Mouse (Mus musculus): ENCODE results near the gene Pkn3. TPM values are rescaled to one million over a fixed set of nuclear protein-coding genes. Genes with fewer than 3 reads are reported as not detected.

Gene Pkn3
- polyA plus RNA-seq, 1 experiment from 2014 or later, result 10.8 TPM

GRCm38 (mm10) chr2:30107646-30108045, 30.2 kb downstream of the Pkn3 start:
- H3K27ac ChIP-seq (ENCODE audit: low read length), result no peak overlapping the region
- WGBS, result 88% methylated on average over 5 of the region's 5 CpGs
- no peaks in the 10 kb centered on the region for H3K9me3 ChIP-seq (ENCODE audit: control insufficient read depth, low read length)
- H3K4me3 ChIP-seq (ENCODE audit: low read length), result no peak overlapping the region
- ATAC-seq, result no peak
- no peaks in the 10 kb centered on the region for H3K4me1 ChIP-seq (ENCODE audit: control insufficient read depth, insufficient read depth, low read length)
- no peak overlapping the region for H3K4me2 ChIP-seq (ENCODE audit: low read depth, low read length)
- H3K36me3 ChIP-seq (ENCODE audit: control insufficient read depth, insufficient read depth, low read length), result peaks cover 15% of the 10 kb centered on the region
- no peaks in the 10 kb centered on the region for H3K27me3 ChIP-seq (replicated peaks; ENCODE audit: control insufficient read depth, insufficient read depth, low read length)
- H3K9ac ChIP-seq (ENCODE audit: low read depth, low read length), result no peak overlapping the region

- Histone ChIP-seq H3K4me2 (ENCODE audit: low read depth, low read length) (no peak overlapping the region), H3K4me3 (ENCODE audit: low read length) (no peak overlapping the region), H3K9me3 (ENCODE audit: control insufficient read depth, low read length) (no peaks in the 10 kb centered on the region), H3K27ac (ENCODE audit: low read length) (no peak overlapping the region), H3K27me3 (replicated peaks; ENCODE audit: control insufficient read depth, insufficient read depth, low read length) (no peaks in the 10 kb centered on the region), H3K4me1 (ENCODE audit: control insufficient read depth, insufficient read depth, low read length) (no peaks in the 10 kb centered on the region), H3K36me3 (ENCODE audit: control insufficient read depth, insufficient read depth, low read length) (peaks cover 15% of the 10 kb centered on the region), H3K9ac (ENCODE audit: low read depth, low read length) (no peak overlapping the region)
- WGBS, result 83% methylated on average over 4 of the region's 4 CpGs
- ATAC-seq, result peak; percentile 71
Observed at GRCm38 (mm10) chr2:30108260-30108659, 30.8 kb downstream of the Pkn3 start.

GRCm38 (mm10) chr2:30111500-30111899, 34.0 kb downstream of the Pkn3 start:
- H3K36me3 ChIP-seq (ENCODE audit: control insufficient read depth, insufficient read depth, low read length), result peaks cover 8% of the 10 kb centered on the region

GRCm38 (mm10) chr2:30112564-30112963, 35.1 kb downstream of the Pkn3 start:
- Histone ChIP-seq H3K9ac (ENCODE audit: low read depth, low read length) (no peak overlapping the region), H3K27ac (ENCODE audit: low read length) (no peak overlapping the region)
- ATAC-seq, result no peak

More at GRCm38 (mm10) chr2:30111500-30111899, 34.0 kb downstream of the Pkn3 start:
- no peaks in the 10 kb centered on the region for H3K27me3 ChIP-seq (replicated peaks; ENCODE audit: control insufficient read depth, insufficient read depth, low read length)
- no peak overlapping the region for H3K4me3 ChIP-seq (ENCODE audit: low read length)
- no peak for ATAC-seq
- H3K4me2 ChIP-seq (ENCODE audit: low read depth, low read length), result no peak overlapping the region
- H3K4me1 ChIP-seq (ENCODE audit: control insufficient read depth, insufficient read depth, low read length), result no peaks in the 10 kb centered on the region
- 96% methylated on average over 2 of the region's 2 CpGs for WGBS
- H3K9ac ChIP-seq (ENCODE audit: low read depth, low read length), result no peak overlapping the region
- H3K9me3 ChIP-seq (ENCODE audit: control insufficient read depth, low read length), result no peaks in the 10 kb centered on the region
- no peak overlapping the region for H3K27ac ChIP-seq (ENCODE audit: low read length)

GRCm38 (mm10) chr2:30119641-30120051, 42.2 kb downstream of the Pkn3 start:
- Histone ChIP-seq H3K36me3 (ENCODE audit: control insufficient read depth, insufficient read depth, low read length) (no peaks in the 10 kb centered on the region), H3K9ac (ENCODE audit: low read depth, low read length) (no peak overlapping the region), H3K4me3 (ENCODE audit: low read length) (no peak overlapping the region), H3K4me1 (ENCODE audit: control insufficient read depth, insufficient read depth, low read length) (0 out of 2 replicates have a peak, but pooled peaks cover 3% of the 10 kb centered on the region), H3K4me2 (ENCODE audit: low read depth, low read length) (no peak overlapping the region), H3K27ac (ENCODE audit: low read length) (no peak overlapping the region), H3K27me3 (replicated peaks; ENCODE audit: control insufficient read depth, insufficient read depth, low read length) (no peaks in the 10 kb centered on the region), H3K9me3 (ENCODE audit: control insufficient read depth, low read length) (no peaks in the 10 kb centered on the region)
- no peak for ATAC-seq
- WGBS, result 52% methylated on average over 6 of the region's 6 CpGs

More at GRCm38 (mm10) chr2:30112564-30112963, 35.1 kb downstream of the Pkn3 start:
- Histone ChIP-seq H3K27me3 (replicated peaks; ENCODE audit: control insufficient read depth, insufficient read depth, low read length) (no peaks in the 10 kb centered on the region), H3K36me3 (ENCODE audit: control insufficient read depth, insufficient read depth, low read length) (peaks cover 8% of the 10 kb centered on the region), H3K4me1 (ENCODE audit: control insufficient read depth, insufficient read depth, low read length) (no peaks in the 10 kb centered on the region), H3K9me3 (ENCODE audit: control insufficient read depth, low read length) (no peaks in the 10 kb centered on the region), H3K4me2 (ENCODE audit: low read depth, low read length) (no peak overlapping the region), H3K4me3 (ENCODE audit: low read length) (no peak overlapping the region)
- 85% methylated on average over 5 of the region's 5 CpGs for WGBS

GRCm38 (mm10) chr2:30120269-30120668, 42.8 kb downstream of the Pkn3 start:
- Histone ChIP-seq H3K27me3 (replicated peaks; ENCODE audit: control insufficient read depth, insufficient read depth, low read length) (no peaks in the 10 kb centered on the region), H3K9me3 (ENCODE audit: control insufficient read depth, low read length) (no peaks in the 10 kb centered on the region), H3K4me1 (ENCODE audit: control insufficient read depth, insufficient read depth, low read length) (peaks cover 7% of the 10 kb centered on the region; the same call in 1 of the 2 replicates), H3K9ac (ENCODE audit: low read depth, low read length) (no peak overlapping the region), H3K27ac (ENCODE audit: low read length) (no peak overlapping the region), H3K4me2 (ENCODE audit: low read depth, low read length) (no peak overlapping the region), H3K4me3 (ENCODE audit: low read length) (no peak overlapping the region), H3K36me3 (ENCODE audit: control insufficient read depth, insufficient read depth, low read length) (no peaks in the 10 kb centered on the region)
- ATAC-seq, result no peak
- 86% methylated on average over 4 of the region's 4 CpGs for WGBS

GRCm38 (mm10) chr2:30122766-30123165, 45.3 kb downstream of the Pkn3 start:
- Histone ChIP-seq H3K36me3 (ENCODE audit: control insufficient read depth, insufficient read depth, low read length) (no peaks in the 10 kb centered on the region), H3K4me2 (ENCODE audit: low read depth, low read length) (no peak overlapping the region), H3K4me3 (ENCODE audit: low read length) (no peak overlapping the region), H3K27ac (ENCODE audit: low read length) (no peak overlapping the region), H3K9me3 (ENCODE audit: control insufficient read depth, low read length) (no peaks in the 10 kb centered on the region), H3K9ac (ENCODE audit: low read depth, low read length) (no peak overlapping the region), H3K27me3 (replicated peaks; ENCODE audit: control insufficient read depth, insufficient read depth, low read length) (no peaks in the 10 kb centered on the region), H3K4me1 (ENCODE audit: control insufficient read depth, insufficient read depth, low read length) (peaks cover 7% of the 10 kb centered on the region; the same call in 1 of the 2 replicates)
- 82% methylated on average over 5 of the region's 5 CpGs for WGBS
- no peak for ATAC-seq

GRCm38 (mm10) chr2:30123729-30124471, 46.4 kb downstream of the Pkn3 start:
- H3K4me3 ChIP-seq (ENCODE audit: low read length), result peak overlapping the region; percentile 72
- H3K27ac ChIP-seq (ENCODE audit: low read length), result peak overlapping the region; percentile 80
- peak overlapping the region; percentile 90 for H3K4me2 ChIP-seq (ENCODE audit: low read depth, low read length)
- no peaks in the 10 kb centered on the region for H3K36me3 ChIP-seq (ENCODE audit: control insufficient read depth, insufficient read depth, low read length)
- H3K4me1 ChIP-seq (ENCODE audit: control insufficient read depth, insufficient read depth, low read length), result peaks cover 7% of the 10 kb centered on the region; the same call in 1 of the 2 replicates
- under 1% methylated on average over 44 of the region's 44 CpGs for WGBS
- peak overlapping the region; percentile 85 for H3K9ac ChIP-seq (ENCODE audit: low read depth, low read length)
- H3K27me3 ChIP-seq (replicated peaks; ENCODE audit: control insufficient read depth, insufficient read depth, low read length), result no peaks in the 10 kb centered on the region
- no peaks in the 10 kb centered on the region for H3K9me3 ChIP-seq (ENCODE audit: control insufficient read depth, low read length)
- ATAC-seq, result peak; percentile 74

GRCm38 (mm10) chr2:30124472-30125274, 47.2 kb downstream of the Pkn3 start, which contains the start of gene Zer1:
Gene Zer1, minus strand, starts transcription at chr2:30124585.
- Histone ChIP-seq H3K9ac (ENCODE audit: low read depth, low read length) (peak within 1 kb of the TSS; percentile 85), H3K4me1 (ENCODE audit: control insufficient read depth, insufficient read depth, low read length) (peaks cover 7% of the 10 kb centered on the region; the same call in 1 of the 2 replicates), H3K27ac (ENCODE audit: low read length) (peak within 1 kb of the TSS; percentile 80), H3K4me3 (ENCODE audit: low read length) (peak within 1 kb of the TSS; percentile 72), H3K9me3 (ENCODE audit: control insufficient read depth, low read length) (no peaks in the 10 kb centered on the region), H3K36me3 (ENCODE audit: control insufficient read depth, insufficient read depth, low read length) (no peaks in the 10 kb centered on the region), H3K4me2 (ENCODE audit: low read depth, low read length) (peak within 1 kb of the TSS; percentile 90), H3K27me3 (replicated peaks; ENCODE audit: control insufficient read depth, insufficient read depth, low read length) (no peaks in the 10 kb centered on the region)
- ATAC-seq, result peak; percentile 98
- WGBS, result 10% methylated on average over 27 of the region's 31 CpGs

All from intestine, embryonic 16.5 days (tissue).